Mouse (Mus musculus): ENCODE data around the gene Ralgps2. TPM values are rescaled to one million over a fixed set of nuclear protein-coding genes. Genes with fewer than 3 reads are reported as not detected.

The Ralgps2 gene
- polyA plus RNA-seq, 1 experiment = 29.1 TPM

- Histone ChIP-seq H3K36me3 (ENCODE audit: control insufficient read depth, insufficient read depth, low read length) (peaks cover 14% of the 10 kb centered on the region), H3K27me3 (ENCODE audit: control insufficient read depth, insufficient read depth, low read length) (no peaks in the 10 kb centered on the region), H3K4me1 (ENCODE audit: control insufficient read depth, insufficient read depth, insufficient read length) (peaks cover 10% of the 10 kb centered on the region), H3K4me3 (ENCODE audit: extremely low read depth, insufficient read depth, insufficient read length) (no peak overlapping the region), H3K27ac (ENCODE audit: insufficient read depth, low read length) (no peak overlapping the region)
- 40% methylated on average over 2 of the region's 2 CpGs for whole genome bisulfite sequencing
- peak in 1 of 2 experiments; percentile 39 for DNase-seq (ENCODE audit: low read depth in 1 of 2, low spot score in 2 of 2)
- TF ChIP-seq CTCF (IDR thresholded peaks at IDR 0.05; ENCODE audit: extremely low read depth, insufficient read depth, insufficient read length, insufficient replicate concordance) (no peak), POLR2A (IDR thresholded peaks at IDR 0.05; ENCODE audit: low read depth, low read length) (no peak)
Measured at GRCm38 (mm10) chr1:156910948-156911347, 28.5 kb downstream of the Ralgps2 start.

- H3K4me1 ChIP-seq (ENCODE audit: control insufficient read depth, insufficient read depth, insufficient read length) = peaks cover 6% of the 10 kb centered on the region
- no peak overlapping the region for H3K4me3 ChIP-seq (ENCODE audit: extremely low read depth, insufficient read depth, insufficient read length)
- TF ChIP-seq POLR2A (IDR thresholded peaks at IDR 0.05; ENCODE audit: low read depth, low read length) (no peak), CTCF (IDR thresholded peaks at IDR 0.05; ENCODE audit: extremely low read depth, insufficient read depth, insufficient read length, insufficient replicate concordance) (no peak)
- no peak for DNase-seq (ENCODE audit: low read depth in 1 of 2, low spot score in 2 of 2)
- H3K36me3 ChIP-seq (ENCODE audit: control insufficient read depth, insufficient read depth, low read length) = peaks cover 20% of the 10 kb centered on the region
- H3K27ac ChIP-seq (ENCODE audit: insufficient read depth, low read length) = no peak overlapping the region
- H3K27me3 ChIP-seq (ENCODE audit: control insufficient read depth, insufficient read depth, low read length) = no peaks in the 10 kb centered on the region
Measured at GRCm38 (mm10) chr1:156909866-156910265, 29.6 kb downstream of the Ralgps2 start.

DNA sequence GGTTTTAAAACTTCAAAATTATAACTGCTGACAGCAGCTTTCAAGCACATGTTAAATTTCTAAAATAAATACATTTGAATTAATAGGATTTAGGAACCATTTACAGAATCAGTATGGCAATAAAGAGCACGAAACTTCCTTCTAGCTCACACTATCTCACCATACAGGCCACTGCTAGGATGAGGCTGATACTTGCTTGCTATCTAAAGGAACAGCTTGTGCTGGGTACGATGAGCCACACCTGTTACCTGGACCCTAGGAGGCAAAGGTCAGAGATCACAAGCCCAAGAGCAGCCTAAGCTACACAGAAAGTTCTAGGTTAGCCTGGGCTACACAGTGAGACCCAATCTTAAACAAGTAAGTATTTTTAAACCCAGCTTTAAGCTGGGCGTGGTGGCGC, 30.2 kb downstream of the Ralgps2 start:
- no peak for TF ChIP-seq CTCF (IDR thresholded peaks at IDR 0.05; ENCODE audit: extremely low read depth, insufficient read depth, insufficient read length, insufficient replicate concordance)
- TF ChIP-seq POLR2A (IDR thresholded peaks at IDR 0.05; ENCODE audit: low read depth, low read length) = no peak
- DNase-seq (ENCODE audit: low read depth in 1 of 2, low spot score in 2 of 2) = no peak
- Histone ChIP-seq H3K4me3 (ENCODE audit: extremely low read depth, insufficient read depth, insufficient read length) (no peak overlapping the region), H3K27ac (ENCODE audit: insufficient read depth, low read length) (no peak overlapping the region), H3K27me3 (ENCODE audit: control insufficient read depth, insufficient read depth, low read length) (no peaks in the 10 kb centered on the region), H3K4me1 (ENCODE audit: control insufficient read depth, insufficient read depth, insufficient read length) (peaks cover 5% of the 10 kb centered on the region), H3K36me3 (ENCODE audit: control insufficient read depth, insufficient read depth, low read length) (peaks cover 22% of the 10 kb centered on the region)
- WGBS = 86% methylated on average over 4 of the region's 4 CpGs

- H3K27ac ChIP-seq (ENCODE audit: insufficient read depth, low read length) = no peak overlapping the region
- DNase-seq (ENCODE audit: low read depth in 1 of 2, low spot score in 2 of 2) = no peak
- H3K36me3 ChIP-seq (ENCODE audit: control insufficient read depth, insufficient read depth, low read length) = peaks cover 32% of the 10 kb centered on the region
- no peaks in the 10 kb centered on the region for H3K27me3 ChIP-seq (ENCODE audit: control insufficient read depth, insufficient read depth, low read length)
- WGBS = 80% methylated on average over 2 of the region's 2 CpGs
- no peak for TF ChIP-seq POLR2A (IDR thresholded peaks at IDR 0.05; ENCODE audit: low read depth, low read length)
- no peak for TF ChIP-seq CTCF (IDR thresholded peaks at IDR 0.05; ENCODE audit: extremely low read depth, insufficient read depth, insufficient read length, insufficient replicate concordance)
- H3K4me3 ChIP-seq (ENCODE audit: extremely low read depth, insufficient read depth, insufficient read length) = no peak overlapping the region
- no peaks in the 10 kb centered on the region for H3K4me1 ChIP-seq (ENCODE audit: control insufficient read depth, insufficient read depth, insufficient read length)
Measured at GRCm38 (mm10) chr1:156905660-156906059, 33.8 kb downstream of the Ralgps2 start.

- 95% methylated on average over 3 of the region's 3 CpGs for WGBS
- no peak overlapping the region for H3K4me3 ChIP-seq (ENCODE audit: extremely low read depth, insufficient read depth, insufficient read length)
- TF ChIP-seq CTCF (IDR thresholded peaks at IDR 0.05; ENCODE audit: extremely low read depth, insufficient read depth, insufficient read length, insufficient replicate concordance) (no peak), POLR2A (IDR thresholded peaks at IDR 0.05; ENCODE audit: low read depth, low read length) (no peak)
- DNase-seq (ENCODE audit: low read depth in 1 of 2, low spot score in 2 of 2) = no peak
- H3K4me1 ChIP-seq (ENCODE audit: control insufficient read depth, insufficient read depth, insufficient read length) = no peaks in the 10 kb centered on the region
- H3K27ac ChIP-seq (ENCODE audit: insufficient read depth, low read length) = no peak overlapping the region
- H3K27me3 ChIP-seq (ENCODE audit: control insufficient read depth, insufficient read depth, low read length) = no peaks in the 10 kb centered on the region
- peaks cover 38% of the 10 kb centered on the region for H3K36me3 ChIP-seq (ENCODE audit: control insufficient read depth, insufficient read depth, low read length)
Measured at GRCm38 (mm10) chr1:156903899-156904298, 35.5 kb downstream of the Ralgps2 start.

DNA sequence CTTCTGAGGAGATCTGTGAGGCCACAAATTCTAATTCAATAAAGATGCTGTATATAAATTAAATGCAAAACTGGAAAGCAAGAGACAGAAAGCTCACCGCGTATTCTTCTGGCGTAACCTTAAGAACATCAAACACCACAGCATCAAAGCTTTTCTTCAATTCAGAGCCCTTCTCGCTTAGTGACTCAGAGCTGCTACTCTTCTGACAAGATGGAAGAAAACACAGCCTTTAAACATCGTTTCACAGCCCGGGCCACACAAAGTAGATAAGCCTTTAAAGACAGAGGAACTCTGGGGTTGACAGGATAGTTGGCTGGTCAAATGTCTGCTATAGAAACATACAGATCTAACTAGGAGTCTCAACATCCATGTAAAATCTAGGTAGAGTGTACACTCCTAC, 37.7 kb downstream of the Ralgps2 start:
- no peaks in the 10 kb centered on the region for H3K4me1 ChIP-seq (ENCODE audit: control insufficient read depth, insufficient read depth, insufficient read length)
- TF ChIP-seq CTCF (IDR thresholded peaks at IDR 0.05; ENCODE audit: extremely low read depth, insufficient read depth, insufficient read length, insufficient replicate concordance) (no peak), POLR2A (IDR thresholded peaks at IDR 0.05; ENCODE audit: low read depth, low read length) (no peak)
- peaks cover 36% of the 10 kb centered on the region for H3K36me3 ChIP-seq (ENCODE audit: control insufficient read depth, insufficient read depth, low read length)
- no peak overlapping the region for H3K27ac ChIP-seq (ENCODE audit: insufficient read depth, low read length)
- 79% methylated on average over 6 of the region's 6 CpGs for WGBS
- DNase-seq (ENCODE audit: low read depth in 1 of 2, low spot score in 2 of 2) = no peak
- no peaks in the 10 kb centered on the region for H3K27me3 ChIP-seq (ENCODE audit: control insufficient read depth, insufficient read depth, low read length)
- H3K4me3 ChIP-seq (ENCODE audit: extremely low read depth, insufficient read depth, insufficient read length) = no peak overlapping the region

GRCm38 (mm10) chr1:156891561-156891960, 47.9 kb downstream of the Ralgps2 start:
- H3K36me3 ChIP-seq (ENCODE audit: control insufficient read depth, insufficient read depth, low read length) = peaks cover 30% of the 10 kb centered on the region
- no peak overlapping the region for H3K27ac ChIP-seq (ENCODE audit: insufficient read depth, low read length)
- H3K4me1 ChIP-seq (ENCODE audit: control insufficient read depth, insufficient read depth, insufficient read length) = no peaks in the 10 kb centered on the region
- H3K27me3 ChIP-seq (ENCODE audit: control insufficient read depth, insufficient read depth, low read length) = no peaks in the 10 kb centered on the region
- TF ChIP-seq CTCF (IDR thresholded peaks at IDR 0.05; ENCODE audit: extremely low read depth, insufficient read depth, insufficient read length, insufficient replicate concordance) (no peak), POLR2A (IDR thresholded peaks at IDR 0.05; ENCODE audit: low read depth, low read length) (no peak)
- no peak overlapping the region for H3K4me3 ChIP-seq (ENCODE audit: extremely low read depth, insufficient read depth, insufficient read length)
- DNase-seq (ENCODE audit: low read depth in 1 of 2, low spot score in 2 of 2) = no peak
- WGBS = 91% methylated on average over 4 of the region's 4 CpGs
